Mouse (Mus musculus) forebrain, embryonic 16.5 days (tissue): Measurements from ENCODE around the gene Irf2. TPM values are rescaled to one million over a fixed set of nuclear protein-coding genes. Genes with fewer than 3 reads are reported as not detected.

Experiments
- ATAC-seq: fragments of 200-750 bp; cut with Nextera tagmentation; 2 replicates; pipeline ENCODE4 v1.8.0; 2017; ENCODE audit warnings: mild to moderate bottlenecking, moderate library complexity
- H3K27ac ChIP-seq: fragments of 300-500 bp; sonication (generic); 2 replicates; pipeline ENCODE4 v1.5.1; 2014; ENCODE audit warnings: low read length, control low read depth
- H3K27me3 ChIP-seq: fragments of 300-500 bp; sonication (generic); replicated peaks from 2 replicates; pipeline ENCODE4 v1.6.1; 2014; ENCODE audit warnings: low read length; ENCODE audit not compliant: control insufficient read depth, insufficient read depth
- H3K36me3 ChIP-seq: fragments of 300-500 bp; sonication (generic); 2 replicates; pipeline ENCODE4 v1.6.1; 2014; ENCODE audit not compliant: control insufficient read depth, insufficient read depth
- H3K4me1 ChIP-seq: fragments of 300-500 bp; sonication (generic); replicated peaks from 2 replicates; pipeline ENCODE4 v1.6.1; 2014; ENCODE audit warnings: low read length; ENCODE audit not compliant: control insufficient read depth, insufficient read depth
- H3K4me2 ChIP-seq: fragments of 300-500 bp; sonication (generic); 2 replicates; pipeline ENCODE4 v1.6.1; 2014; ENCODE audit warnings: mild to moderate bottlenecking, low read length, control low read depth
- H3K4me3 ChIP-seq: fragments of 300-500 bp; sonication (generic); replicated peaks from 2 replicates; pipeline ENCODE4 v1.5.1; 2014; ENCODE audit warnings: mild to moderate bottlenecking, low read length, control low read depth
- H3K9ac ChIP-seq: fragments of 300-500 bp; sonication (generic); replicated peaks from 2 replicates; pipeline ENCODE4 v1.6.1; 2014; ENCODE audit warnings: low read depth, low read length, control low read depth
- H3K9me3 ChIP-seq: fragments of 300-500 bp; sonication (generic); 2 replicates; pipeline ENCODE4 v1.6.1; 2016; ENCODE audit warnings: low read length; ENCODE audit not compliant: control insufficient read depth
- WGBS: fragments of 180-500 bp; shearing (Covaris S2); extraction: QIAGEN DNeasy Blood & Tissue Kit; methylation state at CpG from one replicate; pipeline ENCODE4 v1.1.7; 2014; 5-methylcytosine and 5-hydroxymethylcytosine counted together
- polyA plus RNA-seq: library from polyadenylated mRNA; unstranded; fragments of >200 nt; fragmentation: Nextera tagmentation; extraction: Ambion mirVana; gene quantifications from 2 replicates; pipeline ENCODE4 v1.2.1, GENCODE M21; 2015

Gene Irf2
- polyA plus RNA-seq, 1 experiment from 2014 or later = 11.2 TPM

- H3K9ac ChIP-seq = no peak overlapping the region
- no peak overlapping the region for H3K27ac ChIP-seq
- no peak for ATAC-seq
- no peaks in the 10 kb centered on the region for H3K9me3 ChIP-seq
- 48% methylated on average over 4 of the region's 4 CpGs for WGBS
- no peak overlapping the region for H3K4me3 ChIP-seq
- no peaks in the 10 kb centered on the region for H3K4me1 ChIP-seq
- H3K27me3 ChIP-seq = no peaks in the 10 kb centered on the region
- no peak overlapping the region for H3K4me2 ChIP-seq
- H3K36me3 ChIP-seq = no peaks in the 10 kb centered on the region
Measured at GRCm38 (mm10) chr8:46867440-46867839, 127.9 kb downstream of the Irf2 start.

- Histone ChIP-seq H3K9me3 (no peaks in the 10 kb centered on the region), H3K9ac (no peak overlapping the region), H3K4me1 (no peaks in the 10 kb centered on the region), H3K4me2 (no peak overlapping the region), H3K27ac (no peak overlapping the region), H3K4me3 (no peak overlapping the region), H3K36me3 (no peaks in the 10 kb centered on the region), H3K27me3 (no peaks in the 10 kb centered on the region)
- WGBS = 79% methylated on average over 8 of the region's 8 CpGs
- ATAC-seq = no peak
Measured at GRCm38 (mm10) chr8:46868346-46869065, 129.0 kb downstream of the Irf2 start.

- Histone ChIP-seq H3K4me1 (no peaks in the 10 kb centered on the region), H3K36me3 (no peaks in the 10 kb centered on the region), H3K27ac (no peak overlapping the region), H3K9me3 (no peaks in the 10 kb centered on the region), H3K4me3 (no peak overlapping the region), H3K27me3 (no peaks in the 10 kb centered on the region), H3K9ac (no peak overlapping the region), H3K4me2 (no peak overlapping the region)
- no peak for ATAC-seq
- WGBS = 92% methylated on average over 6 of the region's 6 CpGs
Measured at GRCm38 (mm10) chr8:46869521-46869925, 130.0 kb downstream of the Irf2 start.

- Histone ChIP-seq H3K27me3 (no peaks in the 10 kb centered on the region), H3K4me2 (no peak overlapping the region), H3K4me1 (no peaks in the 10 kb centered on the region), H3K36me3 (no peaks in the 10 kb centered on the region), H3K27ac (no peak overlapping the region), H3K9me3 (no peaks in the 10 kb centered on the region), H3K4me3 (no peak overlapping the region), H3K9ac (no peak overlapping the region)
- no peak for ATAC-seq
- 94% methylated on average over 4 of the region's 4 CpGs for WGBS
Measured at GRCm38 (mm10) chr8:46871086-46871485, 131.6 kb downstream of the Irf2 start.

- Histone ChIP-seq H3K4me3 (no peak overlapping the region), H3K9me3 (no peaks in the 10 kb centered on the region), H3K27me3 (no peaks in the 10 kb centered on the region), H3K36me3 (no peaks in the 10 kb centered on the region), H3K4me2 (no peak overlapping the region), H3K27ac (no peak overlapping the region), H3K4me1 (no peaks in the 10 kb centered on the region), H3K9ac (no peak overlapping the region)
- no peak for ATAC-seq
- WGBS = 57% methylated on average over 2 of the region's 2 CpGs
Measured at GRCm38 (mm10) chr8:46875615-46876293, 136.2 kb downstream of the Irf2 start.

- Histone ChIP-seq H3K36me3 (no peaks in the 10 kb centered on the region), H3K27me3 (no peaks in the 10 kb centered on the region), H3K27ac (no peak overlapping the region), H3K9me3 (no peaks in the 10 kb centered on the region), H3K4me2 (no peak overlapping the region), H3K9ac (no peak overlapping the region), H3K4me1 (no peaks in the 10 kb centered on the region), H3K4me3 (no peak overlapping the region)
- WGBS = 60% methylated on average over 6 of the region's 6 CpGs
- ATAC-seq = no peak
Measured at GRCm38 (mm10) chr8:46881348-46881747, 141.8 kb downstream of the Irf2 start.

- H3K9me3 ChIP-seq = no peaks in the 10 kb centered on the region
- H3K27ac ChIP-seq = no peak overlapping the region
- H3K36me3 ChIP-seq = no peaks in the 10 kb centered on the region
- H3K9ac ChIP-seq = no peak overlapping the region
- H3K4me1 ChIP-seq = no peaks in the 10 kb centered on the region
- H3K4me3 ChIP-seq = no peak overlapping the region
- H3K4me2 ChIP-seq = no peak overlapping the region
- H3K27me3 ChIP-seq = no peaks in the 10 kb centered on the region
- no peak for ATAC-seq
- WGBS = 86% methylated on average over 8 of the region's 8 CpGs
Measured at GRCm38 (mm10) chr8:46881755-46882419, 142.4 kb downstream of the Irf2 start.

GRCm38 (mm10) chr8:46882743-46883142 is 143.2 kb downstream of the Irf2 start:
- Histone ChIP-seq H3K27ac (no peak overlapping the region), H3K4me1 (no peaks in the 10 kb centered on the region)
- 59% methylated on average over 5 of the region's 5 CpGs for WGBS

GRCm38 (mm10) chr8:46883232-46884000 is 143.9 kb downstream of the Irf2 start:
- WGBS = 91% methylated on average over 9 of the region's 9 CpGs
- no peak overlapping the region for H3K4me3 ChIP-seq
- H3K9me3 ChIP-seq = no peaks in the 10 kb centered on the region
- H3K36me3 ChIP-seq = no peaks in the 10 kb centered on the region
- no peak overlapping the region for H3K9ac ChIP-seq
- no peak overlapping the region for H3K27ac ChIP-seq
- no peaks in the 10 kb centered on the region for H3K4me1 ChIP-seq
- ATAC-seq = no peak
- H3K27me3 ChIP-seq = no peaks in the 10 kb centered on the region
- no peak overlapping the region for H3K4me2 ChIP-seq

More at GRCm38 (mm10) chr8:46882743-46883142, 143.2 kb downstream of the Irf2 start:
- Histone ChIP-seq H3K9ac (no peak overlapping the region), H3K4me2 (no peak overlapping the region), H3K27me3 (no peaks in the 10 kb centered on the region), H3K36me3 (no peaks in the 10 kb centered on the region), H3K4me3 (no peak overlapping the region), H3K9me3 (no peaks in the 10 kb centered on the region)
- no peak for ATAC-seq
